ENCODE assay signal across 21 mouse cellular contexts in genomic region chr6:108938646-108939045, GRCm38 (mm10).
DNase-seq lines count a peak whose midpoint lies in the region; TF ChIP-seq lines count a peak whose summit lies in the region.
"Had no signal": no experiment of that assay in that cellular context is flagged by ENCODE, and none has a peak within 500 bp of the region (broad histone marks: within the 10 kb centered on the region; RNA-seq: fewer than 3 reads in every experiment).

No protein-coding gene starts in this region.

- peak overlapping the region; percentile 18 for H3K4me2 ChIP-seq in myocyte (ENCODE audit: low read depth)
- H3K4me2 ChIP-seq: forebrain, embryonic 13.5 days; heart, embryonic 13.5 days; hindbrain, embryonic 14.5 days had no signal

- H3K4me1 ChIP-seq in heart, adult 2 months (ENCODE audit: control insufficient read depth, insufficient read depth, low read length): no peaks in the 10 kb centered on the region; the same call in 1 of the 2 replicates
- H3K4me1 ChIP-seq: forebrain, embryonic 10.5 days; forebrain, embryonic 13.5 days; heart, embryonic 13.5 days had no signal

- DNase-seq in gastrocnemius, adult 18-20 months (ENCODE audit: low spot score): peak; percentile 64
- no peak for DNase-seq in gastrocnemius, postnatal 14 days
- peak; percentile 38 for DNase-seq in gastrocnemius, postnatal 25 days
- DNase-seq in gastrocnemius, postnatal 36 days: no peak
- DNase-seq in heart, adult 2 months: peak in 1 of 2 experiments; percentile 40
- DNase-seq in heart, postnatal 36 days: no peak
- DNase-seq in kidney, postnatal 10 days: no peak
- DNase-seq: adrenal gland, adult 8-10 months; adrenal gland, postnatal 36 days; cerebellum, adult 18-20 months; cerebellum, adult 9-10 months; cerebellum, postnatal 14 days; heart, postnatal 4 days; kidney, adult 18-20 months; kidney, adult 9 months had no signal

- no peak for TF ChIP-seq POLR2A in heart, adult 2 months (IDR thresholded peaks at IDR 0.05; ENCODE audit: insufficient read depth, low read depth, low read length)
- no peak for TF ChIP-seq POLR2A in myocyte (IDR thresholded peaks at IDR 0.05; ENCODE audit: insufficient read length, low read depth)

- no peak overlapping the region for H3ac ChIP-seq in myocyte (ENCODE audit: control insufficient read depth, insufficient read length)

- no peaks in the 10 kb centered on the region for H3K79me2 ChIP-seq in heart, adult 2 months (replicated peaks; ENCODE audit: control insufficient read depth, insufficient read depth, low read length)
- H3K79me2 ChIP-seq in myocyte (ENCODE audit: control insufficient read depth, insufficient read depth): no peaks in the 10 kb centered on the region

- no peak for TF ChIP-seq EP300 in heart, adult 2 months (IDR thresholded peaks at IDR 0.05; ENCODE audit: insufficient read depth, low read depth, low read length)

- no peak overlapping the region for H3K9ac ChIP-seq in heart, adult 2 months (ENCODE audit: low read depth, low read length)
- H3K9ac ChIP-seq: forebrain, embryonic 13.5 days; heart, embryonic 13.5 days; hindbrain, embryonic 14.5 days had no signal

- no peaks in the 10 kb centered on the region for H3K27me3 ChIP-seq in heart, adult 2 months (ENCODE audit: control insufficient read depth, insufficient read depth, low read length)
- H3K27me3 ChIP-seq in myocyte (ENCODE audit: control insufficient read depth, insufficient read depth, insufficient read length): no peaks in the 10 kb centered on the region
- H3K27me3 ChIP-seq: forebrain, embryonic 13.5 days; heart, embryonic 13.5 days had no signal

- WGBS in heart, adult 2 months: 64% methylated on average over 5 of the region's 5 CpGs

- H3K27ac ChIP-seq in heart, adult 2 months: peak overlapping the region; percentile 71
- H3K27ac ChIP-seq: forebrain, embryonic 10.5 days; forebrain, embryonic 13.5 days; heart, embryonic 13.5 days; hindbrain, embryonic 14.5 days; hindbrain, postnatal 0 days had no signal

- intact Hi-C loops in gastrocnemius, postnatal 14 days (cut with DNase I; ENCODE audit: low total_unique reads): no loop called here
- intact Hi-C loops in gastrocnemius, postnatal 36 days (cut with DNase I): no loop called here
- intact Hi-C loops in heart, adult 2 months (cut with DNase I): no loop called here
- intact Hi-C loops in heart, postnatal 36 days (cut with DNase I): no loop called here

- no peaks in the 10 kb centered on the region for H3K36me3 ChIP-seq in heart, adult 2 months (ENCODE audit: control insufficient read depth, insufficient read depth, low read length)
- H3K36me3 ChIP-seq in myocyte (ENCODE audit: control insufficient read depth, insufficient read depth): no peaks in the 10 kb centered on the region
- H3K36me3 ChIP-seq: forebrain, embryonic 10.5 days; heart, embryonic 13.5 days had no signal

- TF ChIP-seq CTCF in heart, adult 2 months (IDR thresholded peaks at IDR 0.05): no peak

- H3K4me3 ChIP-seq in heart, adult 2 months: no peak overlapping the region
- no peak overlapping the region for H3K4me3 ChIP-seq in myocyte
- H3K4me3 ChIP-seq: forebrain, embryonic 10.5 days; forebrain, embryonic 13.5 days; heart, embryonic 13.5 days had no signal

TF ChIP-seq in myocyte, 11 proteins besides CTCF, POLR2A, EP300 and RAD21:
- TF ChIP-seq MYOD1 (IDR thresholded peaks at IDR 0.05; ENCODE audit: control insufficient read depth in 1 of 3, insufficient read length in 2 of 3, low read depth in 2 of 3): no peak
- no peak for TF ChIP-seq POLR2AphosphoS2 (IDR thresholded peaks at IDR 0.05; ENCODE audit: insufficient read length, low read depth)
- TF ChIP-seq MAX (IDR thresholded peaks at IDR 0.05; ENCODE audit: low read depth): no peak
- no peak for TF ChIP-seq E2F4 (IDR thresholded peaks at IDR 0.05; ENCODE audit: insufficient read depth)
- no peak for TF ChIP-seq USF1 (IDR thresholded peaks at IDR 0.05; ENCODE audit: low read depth)
- no peak for TF ChIP-seq SRF (IDR thresholded peaks at IDR 0.05; ENCODE audit: control insufficient read depth, insufficient read length, low read depth)
- no peak for TF ChIP-seq TCF12 (IDR thresholded peaks at IDR 0.05; ENCODE audit: insufficient read depth, poor library complexity, severe bottlenecking)
- no peak for TF ChIP-seq TCF3 (IDR thresholded peaks at IDR 0.05; ENCODE audit: insufficient read length, low read depth)
- TF ChIP-seq CEBPB (IDR thresholded peaks at IDR 0.05; ENCODE audit: insufficient read depth, poor library complexity, severe bottlenecking): no peak
- no peak for TF ChIP-seq REST (IDR thresholded peaks at IDR 0.05; ENCODE audit: insufficient read depth, insufficient read length)
- no peak for TF ChIP-seq MYOG (IDR thresholded peaks at IDR 0.05; ENCODE audit: control insufficient read depth in 1 of 3, insufficient read depth in 1 of 3, insufficient read length in 2 of 3, low read depth in 2 of 3)

Comparison
In these comparisons a context has a peak if more than half of its experiments do, and no peak if none do; other contexts are left out.
1. DNase-seq: peak in gastrocnemius, adult 18-20 months (single experiment) and gastrocnemius, postnatal 25 days (single experiment); none in gastrocnemius, postnatal 14 days (single experiment), gastrocnemius, postnatal 36 days (0 of 2), heart, postnatal 36 days (0 of 2) and kidney, postnatal 10 days (single experiment).